Mouse (Mus musculus) liver, embryonic 13.5 days (tissue): ENCODE results near the gene Narf. TPM values are rescaled to one million over a fixed set of nuclear protein-coding genes. Genes with fewer than 3 reads are reported as not detected.

Source experiments
- ATAC-seq: fragments of 200-750 bp; cut with Nextera tagmentation; 2 replicates; pipeline ENCODE4 v1.8.0; 2017; ENCODE audit warnings: low read depth, mild to moderate bottlenecking, moderate number of reproducible peaks, moderate library complexity
- DNase-seq: peaks from one replicate; pipeline ENCODE4 v3.0.0; 2022
- H3K27ac ChIP-seq: fragments of 300-500 bp; sonication (generic); 2 replicates; pipeline ENCODE4 v1.5.1; 2015; ENCODE audit warnings: moderate library complexity, mild to moderate bottlenecking, inconsistent platforms
- H3K27me3 ChIP-seq: fragments of 300-500 bp; sonication (generic); 2 replicates; pipeline ENCODE4 v1.6.1; 2015; ENCODE audit warnings: mild to moderate bottlenecking, inconsistent platforms
- H3K36me3 ChIP-seq: fragments of 300-500 bp; sonication (generic); 2 replicates; pipeline ENCODE4 v1.6.1; 2015; ENCODE audit warnings: mild to moderate bottlenecking, inconsistent platforms
- H3K4me1 ChIP-seq: fragments of 300-500 bp; sonication (generic); replicated peaks from 2 replicates; pipeline ENCODE4 v1.6.1; 2015; ENCODE audit warnings: inconsistent platforms
- H3K4me2 ChIP-seq: fragments of 300-500 bp; sonication (generic); 2 replicates; pipeline ENCODE4 v1.6.1; 2015; ENCODE audit warnings: inconsistent platforms, mild to moderate bottlenecking, moderate library complexity
- H3K4me3 ChIP-seq: fragments of 300-500 bp; sonication (generic); replicated peaks from 2 replicates; pipeline ENCODE4 v1.5.1; 2015; ENCODE audit warnings: mild to moderate bottlenecking, inconsistent platforms
- H3K9ac ChIP-seq: fragments of 300-500 bp; sonication (generic); 2 replicates; pipeline ENCODE4 v1.6.1; 2015; ENCODE audit warnings: mild to moderate bottlenecking, inconsistent platforms
- H3K9me3 ChIP-seq: fragments of 300-500 bp; sonication (generic); replicated peaks from 2 replicates; pipeline ENCODE4 v1.6.1; 2016; ENCODE audit warnings: inconsistent platforms
- WGBS: fragments of 180-500 bp; shearing (Covaris S2); methylation state at CpG from one replicate; pipeline ENCODE4 v1.1.7; 2015; ENCODE audit not compliant: insufficient replicate concordance; 5-methylcytosine and 5-hydroxymethylcytosine counted together
- polyA plus RNA-seq: library from polyadenylated mRNA; unstranded; fragments of >200 nt; fragmentation: Nextera tagmentation; extraction: Ambion mirVana; gene quantifications from 2 replicates; pipeline ENCODE4 v1.2.1, GENCODE M21; 2015

The Narf gene
- polyA plus RNA-seq, 1 experiment from 2014 or later = 101 TPM

- H3K9me3 ChIP-seq = no peaks in the 10 kb centered on the region
- H3K9ac ChIP-seq = no peak overlapping the region
- no peak overlapping the region for H3K27ac ChIP-seq
- DNase-seq = no peak
- WGBS = 88% methylated on average over 9 of the region's 9 CpGs
- H3K4me1 ChIP-seq = no peaks in the 10 kb centered on the region
- H3K36me3 ChIP-seq = peaks cover 91% of the 10 kb centered on the region
- no peak overlapping the region for H3K4me3 ChIP-seq
- no peak for ATAC-seq
- H3K4me2 ChIP-seq = no peak overlapping the region
- H3K27me3 ChIP-seq = no peaks in the 10 kb centered on the region
Measured at GRCm38 (mm10) chr11:121300265-121300664, 63.2 kb downstream of the Narf start.

GRCm38 (mm10) chr11:121305371-121305770, 68.3 kb downstream of the Narf start:
- Histone ChIP-seq H3K36me3 (peaks cover 91% of the 10 kb centered on the region), H3K4me1 (no peaks in the 10 kb centered on the region), H3K4me3 (no peak overlapping the region), H3K4me2 (no peak overlapping the region), H3K27me3 (no peaks in the 10 kb centered on the region), H3K9me3 (0 out of 2 replicates have a peak, but pooled peaks cover 6% of the 10 kb centered on the region), H3K9ac (no peak overlapping the region), H3K27ac (no peak overlapping the region)
- 79% methylated on average over 6 of the region's 6 CpGs for WGBS
- ATAC-seq (no peak), DNase-seq (no peak)

Other genes with a start within 250 kb of the Narf start
- gene Csnk1d, start 245.9 kb upstream of the Narf start, polyA plus RNA-seq = 36.8 and 46.3 TPM in 2 replicates
- gene Cd7, start 197.8 kb upstream of the Narf start, polyA plus RNA-seq = 0.39 and 0.53 TPM in 2 replicates
- 0.09 and 0.33 TPM in 2 replicates for gene Sectm1b, start 173.7 kb upstream of the Narf start, polyA plus RNA-seq
- 0.76 and 1.2 TPM in 2 replicates for gene Sectm1a, start 156.0 kb upstream of the Narf start, polyA plus RNA-seq
- gene Tex19.2, start 118.6 kb upstream of the Narf start, polyA plus RNA-seq = 0.08 and 0.12 TPM in 2 replicates
- 0.09 and 0.19 TPM in 2 replicates for gene Tex19.1, start 91.1 kb upstream of the Narf start, polyA plus RNA-seq
- gene Uts2r, start 77.0 kb upstream of the Narf start, polyA plus RNA-seq = not detected in 2 replicates
- 2.2 and 2.4 TPM in 2 replicates for gene Hexdc, start 32.8 kb upstream of the Narf start, polyA plus RNA-seq
- gene Ogfod3, start 32.5 kb upstream of the Narf start, polyA plus RNA-seq = 14.7 and 14.9 TPM in 2 replicates
- gene Cybc1, start 7.9 kb upstream of the Narf start, polyA plus RNA-seq = 20.0 and 21.0 TPM in 2 replicates
- 3.4 and 3.9 TPM in 2 replicates for gene Foxk2, start 22.7 kb downstream of the Narf start, polyA plus RNA-seq
- gene Wdr45b, start 117.2 kb downstream of the Narf start, polyA plus RNA-seq = 21.8 and 23.2 TPM in 2 replicates
- gene Rab40b, start 151.0 kb downstream of the Narf start, polyA plus RNA-seq = 0.82 and 0.88 TPM in 2 replicates
- 27.6 and 31.4 TPM in 2 replicates for gene Fn3krp, start 184.1 kb downstream of the Narf start, polyA plus RNA-seq
- gene Fn3k, start 197.7 kb downstream of the Narf start, polyA plus RNA-seq = 40.6 and 42.7 TPM in 2 replicates
- gene Tbcd, start 214.7 kb downstream of the Narf start, polyA plus RNA-seq = 22.2 and 23.0 TPM in 2 replicates